Mouse (Mus musculus) heart, adult 2 months (tissue): Measurements from ENCODE around the gene Tfap2c.

ENCODE experiments used
- CTCF ChIP-seq: fragments of 200-600 bp; IDR thresholded peaks from 2 replicates; pipeline ENCODE4 v1.8.1; 2022; ENCODE audit warnings: antibody characterized with exemption, mild to moderate bottlenecking, moderate library complexity
- POLR2A ChIP-seq: fragments of 200-500 bp; IDR thresholded peaks from 2 replicates; pipeline ENCODE4 v1.6.1; 2011; ENCODE audit warnings: mild to moderate bottlenecking, low read depth, low read length, control low read depth; ENCODE audit not compliant: insufficient read depth

DNA sequence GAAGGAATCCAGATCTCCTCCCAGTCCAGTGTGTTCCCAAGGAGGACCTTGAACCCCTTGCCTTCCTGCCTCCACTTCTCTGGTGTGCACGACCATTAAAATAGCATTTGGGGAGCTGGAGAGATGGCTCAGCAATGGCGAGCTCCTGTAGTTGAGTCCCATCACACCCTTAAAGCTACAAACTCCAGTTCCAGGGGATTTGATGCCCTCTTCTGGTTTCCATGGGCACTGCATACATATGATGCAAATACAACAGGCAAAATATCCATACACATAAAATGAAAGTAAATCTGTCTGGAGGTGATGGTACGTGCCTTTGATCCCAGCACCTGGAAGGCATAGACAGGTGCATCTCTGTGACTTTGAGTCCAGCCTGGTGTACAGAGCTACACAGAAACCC is 55.2 kb downstream of the Tfap2c start:
- TF ChIP-seq POLR2A (no peak), CTCF (no peak)
